Mouse (Mus musculus): ENCODE measurements around the gene Bcl7b. TPM values are rescaled to one million over a fixed set of nuclear protein-coding genes. Genes with fewer than 3 reads are reported as not detected.

Bcl7b gene
- polyA plus RNA-seq, 1 experiment from 2014 or later: 40.2 TPM

- DNase-seq (ENCODE audit: low spot score) (no peak), ATAC-seq (replicated peaks; ENCODE audit: insufficient number of reproducible peaks, low FRiP score, low TSS enrichment, low read depth) (no peak)
- H3K27ac ChIP-seq (replicated peaks; ENCODE audit: low read depth, low read length): no peak overlapping the region
- 95% methylated on average over 4 of the region's 4 CpGs for WGBS
- H3K9ac ChIP-seq (replicated peaks; ENCODE audit: low read length): no peak overlapping the region
- H3K4me2 ChIP-seq (ENCODE audit: low read depth, low read length): no peak overlapping the region
- no peaks in the 10 kb centered on the region for H3K4me1 ChIP-seq (ENCODE audit: control insufficient read depth, insufficient read depth, low read length)
- H3K36me3 ChIP-seq (replicated peaks; ENCODE audit: control insufficient read depth, insufficient read depth, low read depth, low read length): peaks cover 18% of the 10 kb centered on the region
- H3K9me3 ChIP-seq (replicated peaks; ENCODE audit: control insufficient read depth, low read length): no peaks in the 10 kb centered on the region
- no peaks in the 10 kb centered on the region for H3K27me3 ChIP-seq (ENCODE audit: control insufficient read depth, insufficient read depth, low read length)
- H3K4me3 ChIP-seq (ENCODE audit: low read depth, low read length): no peak overlapping the region
Observed at GRCm38 (mm10) chr5:135156496-135156895, 11.6 kb upstream of the Bcl7b start.

DNA sequence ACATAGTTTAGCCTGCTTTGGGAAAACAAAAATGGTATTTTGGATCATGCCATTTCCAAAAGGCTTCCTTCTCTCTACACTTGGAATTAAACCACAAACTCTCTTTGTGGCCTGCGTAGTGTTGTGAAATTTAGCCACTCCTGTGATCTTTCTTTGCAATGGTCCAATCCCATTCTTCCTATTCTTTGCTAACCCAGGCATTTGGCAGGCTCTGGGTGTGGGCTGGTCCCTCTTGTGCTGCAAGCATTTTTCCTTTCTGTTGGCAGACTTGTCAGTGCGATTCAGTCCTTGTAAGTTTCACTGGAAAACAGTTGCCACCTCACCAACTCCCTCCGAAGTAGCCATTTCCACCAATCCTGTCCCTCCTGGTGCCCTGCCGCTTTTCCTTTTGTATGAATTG lies 6.9 kb upstream of the Bcl7b start:
- Histone ChIP-seq H3K27me3 (ENCODE audit: control insufficient read depth, insufficient read depth, low read length) (no peaks in the 10 kb centered on the region), H3K4me1 (ENCODE audit: control insufficient read depth, insufficient read depth, low read length) (no peaks in the 10 kb centered on the region), H3K27ac (replicated peaks; ENCODE audit: low read depth, low read length) (no peak overlapping the region), H3K9ac (replicated peaks; ENCODE audit: low read length) (no peak overlapping the region), H3K4me3 (ENCODE audit: low read depth, low read length) (no peak overlapping the region), H3K36me3 (replicated peaks; ENCODE audit: control insufficient read depth, insufficient read depth, low read depth, low read length) (peaks cover 9% of the 10 kb centered on the region), H3K4me2 (ENCODE audit: low read depth, low read length) (no peak overlapping the region), H3K9me3 (replicated peaks; ENCODE audit: control insufficient read depth, low read length) (no peaks in the 10 kb centered on the region)
- DNase-seq (ENCODE audit: low spot score) (no peak), ATAC-seq (replicated peaks; ENCODE audit: insufficient number of reproducible peaks, low FRiP score, low TSS enrichment, low read depth) (no peak)
- WGBS: 96% methylated on average over 4 of the region's 4 CpGs

- Histone ChIP-seq H3K27ac (replicated peaks; ENCODE audit: low read depth, low read length) (no peak overlapping the region), H3K9ac (replicated peaks; ENCODE audit: low read length) (no peak overlapping the region), H3K4me1 (ENCODE audit: control insufficient read depth, insufficient read depth, low read length) (no peaks in the 10 kb centered on the region), H3K27me3 (ENCODE audit: control insufficient read depth, insufficient read depth, low read length) (no peaks in the 10 kb centered on the region), H3K4me3 (ENCODE audit: low read depth, low read length) (no peak overlapping the region), H3K4me2 (ENCODE audit: low read depth, low read length) (no peak overlapping the region), H3K36me3 (replicated peaks; ENCODE audit: control insufficient read depth, insufficient read depth, low read depth, low read length) (peaks cover 5% of the 10 kb centered on the region), H3K9me3 (replicated peaks; ENCODE audit: control insufficient read depth, low read length) (no peaks in the 10 kb centered on the region)
- ATAC-seq (replicated peaks; ENCODE audit: insufficient number of reproducible peaks, low FRiP score, low TSS enrichment, low read depth) (no peak), DNase-seq (ENCODE audit: low spot score) (no peak)
- 87% methylated on average over 7 of the region's 7 CpGs for WGBS
Observed at GRCm38 (mm10) chr5:135161650-135162049, 6.4 kb upstream of the Bcl7b start.

DNA sequence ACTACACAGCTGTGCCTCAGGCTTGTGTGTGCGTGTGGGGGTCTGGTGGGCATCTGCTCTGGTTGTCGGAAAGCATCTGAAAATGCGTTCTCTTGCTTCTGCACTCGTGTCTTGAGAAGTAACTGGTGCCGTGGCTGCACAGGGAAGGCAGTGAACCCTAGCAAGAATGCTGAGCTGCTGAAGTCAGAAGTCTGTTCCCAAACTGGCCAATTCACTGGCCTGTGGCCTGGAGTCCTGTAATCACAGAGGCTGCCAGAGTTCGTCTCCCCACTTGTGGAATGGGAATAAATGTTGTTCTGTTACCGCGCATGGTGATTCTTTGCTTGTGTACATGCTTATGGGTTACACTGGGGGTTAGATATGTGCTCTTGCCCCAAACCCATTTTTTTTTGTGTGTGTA lies 5.7 kb upstream of the Bcl7b start:
- Histone ChIP-seq H3K27ac (replicated peaks; ENCODE audit: low read depth, low read length) (no peak overlapping the region), H3K36me3 (replicated peaks; ENCODE audit: control insufficient read depth, insufficient read depth, low read depth, low read length) (peaks cover 5% of the 10 kb centered on the region), H3K27me3 (ENCODE audit: control insufficient read depth, insufficient read depth, low read length) (no peaks in the 10 kb centered on the region), H3K4me3 (ENCODE audit: low read depth, low read length) (no peak overlapping the region), H3K9ac (replicated peaks; ENCODE audit: low read length) (no peak overlapping the region), H3K4me2 (ENCODE audit: low read depth, low read length) (no peak overlapping the region), H3K9me3 (replicated peaks; ENCODE audit: control insufficient read depth, low read length) (no peaks in the 10 kb centered on the region), H3K4me1 (ENCODE audit: control insufficient read depth, insufficient read depth, low read length) (no peaks in the 10 kb centered on the region)
- 94% methylated on average over 8 of the region's 8 CpGs for WGBS
- DNase-seq (ENCODE audit: low spot score) (no peak), ATAC-seq (replicated peaks; ENCODE audit: insufficient number of reproducible peaks, low FRiP score, low TSS enrichment, low read depth) (no peak)

DNA sequence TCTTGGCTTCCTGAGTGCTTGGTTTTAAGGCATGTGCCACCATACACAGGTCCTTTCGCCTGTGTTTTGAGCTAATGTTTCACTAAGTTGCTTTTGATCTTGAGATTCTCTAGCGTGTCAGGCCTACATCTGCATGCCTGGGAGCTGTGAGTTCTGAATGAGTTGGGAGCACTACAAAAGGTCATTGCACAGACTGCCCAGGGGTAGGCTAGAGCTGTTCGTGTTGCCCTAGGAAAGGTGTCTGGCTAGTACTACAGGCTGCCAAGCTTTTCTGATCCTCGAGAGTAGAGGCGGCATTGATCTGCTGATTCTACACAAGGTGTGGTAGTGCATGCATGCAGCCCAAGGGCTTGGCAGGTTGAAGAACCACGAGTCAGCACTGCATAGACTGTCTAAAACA lies 5.3 kb upstream of the Bcl7b start:
- Histone ChIP-seq H3K9me3 (replicated peaks; ENCODE audit: control insufficient read depth, low read length) (no peaks in the 10 kb centered on the region), H3K4me2 (ENCODE audit: low read depth, low read length) (no peak overlapping the region), H3K27me3 (ENCODE audit: control insufficient read depth, insufficient read depth, low read length) (no peaks in the 10 kb centered on the region), H3K36me3 (replicated peaks; ENCODE audit: control insufficient read depth, insufficient read depth, low read depth, low read length) (peaks cover 5% of the 10 kb centered on the region), H3K4me3 (ENCODE audit: low read depth, low read length) (no peak overlapping the region), H3K9ac (replicated peaks; ENCODE audit: low read length) (no peak overlapping the region), H3K4me1 (ENCODE audit: control insufficient read depth, insufficient read depth, low read length) (no peaks in the 10 kb centered on the region), H3K27ac (replicated peaks; ENCODE audit: low read depth, low read length) (no peak overlapping the region)
- DNase-seq (ENCODE audit: low spot score) (no peak), ATAC-seq (replicated peaks; ENCODE audit: insufficient number of reproducible peaks, low FRiP score, low TSS enrichment, low read depth) (no peak)
- 87% methylated on average over 6 of the region's 6 CpGs for WGBS

DNA sequence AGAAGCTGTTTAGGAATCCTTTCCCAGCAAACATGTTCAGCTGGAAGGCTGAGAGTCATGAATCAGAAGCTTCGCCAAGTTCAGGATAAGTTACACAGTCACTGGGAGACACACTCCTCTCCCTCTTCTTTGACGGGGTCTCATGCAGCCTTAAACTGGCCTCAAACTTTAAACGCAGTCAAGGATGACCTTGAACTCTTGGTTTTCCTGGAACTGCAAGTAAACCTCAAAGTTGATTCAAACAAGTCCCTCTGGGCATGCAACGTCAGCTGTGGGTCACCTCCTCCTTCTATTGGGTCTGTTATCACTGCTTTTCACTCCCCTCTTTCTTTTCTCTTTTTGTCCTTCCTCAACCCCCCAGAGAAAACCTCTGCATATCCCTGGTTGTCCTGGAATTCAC lies 1.2 kb upstream of the Bcl7b start:
- no peak overlapping the region for H3K9ac ChIP-seq (replicated peaks; ENCODE audit: low read length)
- no peaks in the 10 kb centered on the region for H3K4me1 ChIP-seq (ENCODE audit: control insufficient read depth, insufficient read depth, low read length)
- DNase-seq (ENCODE audit: low spot score): no peak
- H3K4me2 ChIP-seq (ENCODE audit: low read depth, low read length): no peak overlapping the region
- WGBS: 79% methylated on average over 4 of the region's 4 CpGs
- no peaks in the 10 kb centered on the region for H3K9me3 ChIP-seq (replicated peaks; ENCODE audit: control insufficient read depth, low read length)
- H3K4me3 ChIP-seq (ENCODE audit: low read depth, low read length): no peak overlapping the region
- no peak overlapping the region for H3K27ac ChIP-seq (replicated peaks; ENCODE audit: low read depth, low read length)
- no peak for ATAC-seq (replicated peaks; ENCODE audit: insufficient number of reproducible peaks, low FRiP score, low TSS enrichment, low read depth)
- no peaks in the 10 kb centered on the region; the same call in 1 of the 2 replicates for H3K36me3 ChIP-seq (replicated peaks; ENCODE audit: control insufficient read depth, insufficient read depth, low read depth, low read length)
- no peaks in the 10 kb centered on the region for H3K27me3 ChIP-seq (ENCODE audit: control insufficient read depth, insufficient read depth, low read length)

DNA sequence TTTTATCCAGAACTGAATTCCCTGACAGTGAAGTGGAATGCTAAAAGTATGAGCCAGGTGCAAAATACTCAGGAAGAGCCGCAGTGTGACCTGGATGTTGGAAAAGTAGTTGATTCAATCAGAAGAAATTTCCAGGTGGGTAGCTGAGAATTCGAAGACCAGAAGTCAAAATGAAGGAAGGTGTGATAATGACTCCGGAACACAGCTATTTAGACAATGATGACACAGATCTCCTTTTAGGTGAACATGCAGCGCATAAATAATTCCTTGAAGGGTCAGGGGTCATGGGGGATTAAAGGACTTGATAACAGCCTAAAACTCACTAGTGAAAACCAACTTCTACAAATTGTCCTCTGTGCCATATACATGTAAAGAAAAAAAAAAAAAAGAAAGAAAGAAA lies 614 bp upstream of the Bcl7b start:
- H3K27ac ChIP-seq (replicated peaks; ENCODE audit: low read depth, low read length): no peak overlapping the region

DNA sequence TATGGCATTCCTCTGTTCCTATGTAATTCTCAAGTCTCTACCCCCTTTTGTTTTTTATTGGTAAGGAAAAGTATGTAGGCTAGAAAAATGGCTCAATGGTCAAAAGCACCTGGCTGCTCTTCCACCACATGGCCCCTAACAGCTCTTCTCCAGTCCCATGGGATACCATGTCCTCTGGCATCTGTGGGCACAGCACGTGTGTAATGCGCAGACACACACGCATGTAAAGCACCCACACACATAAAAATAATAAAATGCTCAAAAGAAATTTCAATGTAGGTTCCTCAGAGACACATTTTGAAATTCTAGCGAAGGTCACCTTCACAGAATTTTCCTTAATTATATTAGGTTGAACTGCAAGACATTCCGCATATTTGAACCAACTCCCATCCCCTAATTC lies 1.4 kb downstream of the Bcl7b start:
- DNase-seq (ENCODE audit: low spot score): no peak
- no peaks in the 10 kb centered on the region for H3K4me1 ChIP-seq (ENCODE audit: control insufficient read depth, insufficient read depth, low read length)
- H3K36me3 ChIP-seq (replicated peaks; ENCODE audit: control insufficient read depth, insufficient read depth, low read depth, low read length): no peaks in the 10 kb centered on the region; the same call in 1 of the 2 replicates
- H3K4me2 ChIP-seq (ENCODE audit: low read depth, low read length): peak overlapping the region; percentile 62
- no peaks in the 10 kb centered on the region for H3K27me3 ChIP-seq (ENCODE audit: control insufficient read depth, insufficient read depth, low read length)
- H3K27ac ChIP-seq (replicated peaks; ENCODE audit: low read depth, low read length): no peak overlapping the region
- no peak for ATAC-seq (replicated peaks; ENCODE audit: insufficient number of reproducible peaks, low FRiP score, low TSS enrichment, low read depth)
- WGBS: 89% methylated on average over 5 of the region's 5 CpGs
- H3K9ac ChIP-seq (replicated peaks; ENCODE audit: low read length): peak overlapping the region; percentile 67
- H3K9me3 ChIP-seq (replicated peaks; ENCODE audit: control insufficient read depth, low read length): no peaks in the 10 kb centered on the region
- peak overlapping the region; percentile 72 for H3K4me3 ChIP-seq (ENCODE audit: low read depth, low read length)

More for the DNA sequence above, 614 bp upstream of the Bcl7b start:
- H3K9me3 ChIP-seq (replicated peaks; ENCODE audit: control insufficient read depth, low read length): no peaks in the 10 kb centered on the region
- DNase-seq (ENCODE audit: low spot score) (no peak), ATAC-seq (replicated peaks; ENCODE audit: insufficient number of reproducible peaks, low FRiP score, low TSS enrichment, low read depth) (no peak)
- no peaks in the 10 kb centered on the region for H3K4me1 ChIP-seq (ENCODE audit: control insufficient read depth, insufficient read depth, low read length)
- no peak overlapping the region for H3K9ac ChIP-seq (replicated peaks; ENCODE audit: low read length)
- H3K27me3 ChIP-seq (ENCODE audit: control insufficient read depth, insufficient read depth, low read length): no peaks in the 10 kb centered on the region
- no peak overlapping the region for H3K4me3 ChIP-seq (ENCODE audit: low read depth, low read length)
- no peak overlapping the region for H3K4me2 ChIP-seq (ENCODE audit: low read depth, low read length)
- WGBS: 96% methylated on average over 4 of the region's 4 CpGs
- no peaks in the 10 kb centered on the region; the same call in 1 of the 2 replicates for H3K36me3 ChIP-seq (replicated peaks; ENCODE audit: control insufficient read depth, insufficient read depth, low read depth, low read length)
